8 mouse cellular contexts compared by ENCODE assay signal in the genomic region with DNA sequence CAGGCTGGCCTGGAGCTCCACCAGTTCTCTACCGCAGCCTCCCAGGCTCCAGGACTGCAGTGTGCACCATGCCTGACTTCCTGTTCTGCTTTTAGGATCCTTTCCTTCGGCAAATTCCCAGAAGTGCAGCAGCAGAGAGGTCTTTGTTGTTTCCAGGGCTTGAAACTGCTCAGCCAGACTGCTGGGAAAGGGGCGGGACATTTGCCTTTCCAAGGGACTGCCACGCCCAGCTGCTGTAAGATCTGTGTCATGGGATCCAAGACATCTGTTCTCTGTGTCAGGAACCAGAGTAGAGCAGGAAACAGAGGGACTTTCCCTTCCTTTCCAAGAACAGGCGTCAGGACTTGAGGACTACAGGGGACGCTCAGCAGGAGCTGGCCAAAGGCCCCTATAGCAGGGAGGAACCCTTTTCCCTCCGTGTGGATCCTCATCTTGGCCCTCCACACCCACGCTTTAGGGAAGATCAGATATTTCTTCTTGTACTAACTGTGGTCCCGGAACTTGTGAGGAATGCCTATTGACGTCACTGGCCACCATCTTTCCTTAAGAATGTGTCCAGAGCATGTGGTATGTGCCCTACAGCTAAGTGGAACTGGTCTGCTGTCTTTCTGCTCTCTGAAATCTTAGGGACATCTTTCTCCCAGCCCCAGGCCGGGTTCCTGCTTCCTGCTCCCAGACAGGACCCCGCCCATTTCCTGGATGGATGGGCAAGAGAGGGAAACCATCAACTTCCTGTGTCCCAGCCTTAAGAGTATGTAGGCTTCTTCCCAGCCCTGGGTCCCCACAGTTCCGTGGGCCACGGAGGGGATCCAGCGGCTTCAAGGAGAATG. TPM values are rescaled to one million over a fixed set of nuclear protein-coding genes. Genes with fewer than 3 reads are reported as not detected.
DNase-seq lines count a peak whose midpoint lies in the region; ATAC-seq and TF ChIP-seq lines count a peak whose summit lies in the region.

No protein-coding gene starts in this region.

- peak overlapping the region; percentile 65 for H3K9ac ChIP-seq in intestine, embryonic 16.5 days (ENCODE audit: low read depth, low read length)
- H3K9ac ChIP-seq in liver, postnatal 0 days (replicated peaks) = no peak overlapping the region

- H3K4me3 ChIP-seq in intestine, embryonic 16.5 days (ENCODE audit: low read length) = peak overlapping the region; percentile 25
- H3K4me3 ChIP-seq in liver, postnatal 0 days (ENCODE audit: low read depth, low read length) = no peak overlapping the region
- no peak overlapping the region for H3K4me3 ChIP-seq in olfactory bulb, adult 2 months (ENCODE audit: insufficient read depth, low read depth, low read length)

- TF ChIP-seq CTCF in liver, postnatal 0 days (IDR thresholded peaks at IDR 0.05; ENCODE audit: low read depth) = no peak
- no peak for TF ChIP-seq CTCF in olfactory bulb, adult 2 months (IDR thresholded peaks at IDR 0.05; ENCODE audit: insufficient read depth, low read depth, low read length)

- TF ChIP-seq POLR2A in olfactory bulb, adult 2 months (IDR thresholded peaks at IDR 0.05; ENCODE audit: insufficient read depth, low read depth, low read length) = no peak

- H3K27me3 ChIP-seq in intestine, embryonic 16.5 days (replicated peaks; ENCODE audit: control insufficient read depth, insufficient read depth, low read length) = no peaks in the 10 kb centered on the region
- no peaks in the 10 kb centered on the region for H3K27me3 ChIP-seq in liver, postnatal 0 days (ENCODE audit: insufficient read depth, low read length)

- peak; percentile 20; the same call in 1 of the 2 replicates for TF ChIP-seq EP300 in liver, postnatal 0 days (IDR thresholded peaks at IDR 0.05; ENCODE audit: low read depth)

- 23% methylated on average over 15 of the region's 15 CpGs for WGBS in intestine, embryonic 16.5 days
- WGBS in liver, postnatal 0 days (ENCODE audit: insufficient replicate concordance) = 39% methylated on average over 15 of the region's 15 CpGs
- WGBS in olfactory bulb, adult 2 months = 42% methylated on average over 15 of the region's 15 CpGs

- ATAC-seq in granulocyte monocyte progenitor cell, adult 5-6 weeks (replicated peaks; ENCODE audit: poor library complexity, severe bottlenecking) = peak; percentile 20
- peak; percentile 94 for ATAC-seq in intestine, embryonic 16.5 days
- ATAC-seq in liver, postnatal 0 days = peak; percentile 65

- peak overlapping the region; percentile 54 for H3K4me2 ChIP-seq in intestine, embryonic 16.5 days (ENCODE audit: low read depth, low read length)
- 0 out of 2 replicates have a peak overlapping the region, but pooled peaks have one; percentile 38 for H3K4me2 ChIP-seq in liver, postnatal 0 days (ENCODE audit: low read depth, low read length)

- H3K4me1 ChIP-seq in intestine, embryonic 16.5 days (ENCODE audit: control insufficient read depth, insufficient read depth, low read length) = peaks cover 30% of the 10 kb centered on the region
- H3K4me1 ChIP-seq in liver, postnatal 0 days (ENCODE audit: insufficient read depth) = peaks cover 39% of the 10 kb centered on the region
- H3K4me1 ChIP-seq in olfactory bulb, adult 2 months (ENCODE audit: control insufficient read depth, insufficient read depth, low read length) = peaks cover 37% of the 10 kb centered on the region

- H3K9me3 ChIP-seq in intestine, embryonic 16.5 days (ENCODE audit: control insufficient read depth, low read length) = no peaks in the 10 kb centered on the region
- H3K9me3 ChIP-seq in liver, postnatal 0 days (ENCODE audit: low read length) = no peaks in the 10 kb centered on the region; the same call in 1 of the 2 replicates

- H3K27ac ChIP-seq in intestine, embryonic 16.5 days (ENCODE audit: low read length) = peak overlapping the region; percentile 99
- peak overlapping the region; percentile 88 for H3K27ac ChIP-seq in liver, postnatal 0 days (ENCODE audit: low read depth)
- H3K27ac ChIP-seq in olfactory bulb, adult 2 months (ENCODE audit: insufficient read depth, low read depth, low read length) = peak overlapping the region; percentile 31

- peak; percentile 97 for DNase-seq in R1 (ENCODE audit: low read depth, low spot score)
- peak; percentile 94 for DNase-seq in embryo, embryonic 10 days (ENCODE audit: low spot score)
- DNase-seq in liver, postnatal 0 days = peak; percentile 55
- no peak for DNase-seq in cerebellum, adult 11 months
- no peak for DNase-seq in layer of hippocampus, adult 9-10 months (ENCODE audit: low spot score)

- no peaks in the 10 kb centered on the region for H3K36me3 ChIP-seq in intestine, embryonic 16.5 days (ENCODE audit: control insufficient read depth, insufficient read depth, low read length)
- no peaks in the 10 kb centered on the region for H3K36me3 ChIP-seq in liver, postnatal 0 days (replicated peaks; ENCODE audit: insufficient read depth, low read length)

RNA-seq across cellular contexts. Expression of a gene that starts 52.4 kb away (rescaled TPM):
- total RNA-seq in granulocyte monocyte progenitor cell, adult 5-6 weeks (2014; fragmentation: Nextera tagmentation) = 1.8 and 2.2 TPM in 2 replicates
- 0.43 and 2.0 TPM in 2 replicates for total RNA-seq in granulocyte monocyte progenitor cell, adult 5-6 weeks (2017)
- polyA plus RNA-seq in intestine, embryonic 16.5 days (2015; fragmentation: Nextera tagmentation; extraction: Ambion mirVana) = 19.1 and 20.4 TPM in 2 replicates
- polyA plus RNA-seq in liver, postnatal 0 days (2015; fragmentation: Nextera tagmentation; extraction: Ambion mirVana) = 4.8 and 5.0 TPM in 2 replicates
- polyA plus RNA-seq in olfactory bulb, adult 2 months (2012; ENCODE audit: insufficient read depth, insufficient read length, low replicate concordance, missing spikeins) = 106 TPM in 1 of 2 replicates, not detected in the other

RNA-seq across cellular contexts. Expression of a gene that starts 57.6 kb away (rescaled TPM):
- total RNA-seq in granulocyte monocyte progenitor cell, adult 5-6 weeks (2014; fragmentation: Nextera tagmentation) = 46.4 and 48.0 TPM in 2 replicates
- total RNA-seq in granulocyte monocyte progenitor cell, adult 5-6 weeks (2017) = 27.4 and 33.4 TPM in 2 replicates
- 110 and 114 TPM in 2 replicates for polyA plus RNA-seq in intestine, embryonic 16.5 days (2015; fragmentation: Nextera tagmentation; extraction: Ambion mirVana)
- 77.3 and 79.2 TPM in 2 replicates for polyA plus RNA-seq in liver, postnatal 0 days (2015; fragmentation: Nextera tagmentation; extraction: Ambion mirVana)
- not detected in 2 replicates for polyA plus RNA-seq in olfactory bulb, adult 2 months (2012; ENCODE audit: insufficient read depth, insufficient read length, low replicate concordance, missing spikeins)

Comparison
In these comparisons a context has a peak if more than half of its experiments do, and no peak if none do; other contexts are left out.
1. DNase-seq: peak in R1 (single experiment), embryo, embryonic 10 days (single experiment) and liver, postnatal 0 days (single experiment); none in cerebellum, adult 11 months (single experiment) and layer of hippocampus, adult 9-10 months (single experiment).
2. ATAC-seq: peak in every context shown above with its lines; median percentile 94 in intestine, embryonic 16.5 days; 65 in liver, postnatal 0 days; 20 in granulocyte monocyte progenitor cell, adult 5-6 weeks.
3. H3K27ac ChIP-seq: peak in every context shown above with its lines; median percentile 99 in intestine, embryonic 16.5 days; 88 in liver, postnatal 0 days; 31 in olfactory bulb, adult 2 months.